Mouse (Mus musculus): ENCODE results near the gene Ap1m2.

Gene Ap1m2

GRCm38 (mm10) chr9:21312134-21312533 lies at the start of gene Ap1m2:
Ap1m2 (minus strand) TSS chr9:21312337.
- DNase-seq, result peak in 1 of 2 experiments; percentile 26

- peak; percentile 87 to 88 for DNase-seq
Observed at GRCm38 (mm10) chr9:21356981-21357718, 45.0 kb upstream of the Ap1m2 start.

GRCm38 (mm10) chr9:21354796-21355195 lies 42.7 kb upstream of the Ap1m2 start:
- no peak for DNase-seq

- DNase-seq, result no peak
Observed at GRCm38 (mm10) chr9:21353373-21353686, 41.2 kb upstream of the Ap1m2 start.

GRCm38 (mm10) chr9:21352463-21353372 lies 40.6 kb upstream of the Ap1m2 start:
- no peak for DNase-seq

GRCm38 (mm10) chr9:21351702-21352377 lies 39.7 kb upstream of the Ap1m2 start:
- no peak for DNase-seq

GRCm38 (mm10) chr9:21351178-21351577 lies 39.0 kb upstream of the Ap1m2 start:
- no peak for DNase-seq

- DNase-seq, result no peak
Observed at GRCm38 (mm10) chr9:21348152-21348551, 36.0 kb upstream of the Ap1m2 start.

- DNase-seq, result peak; percentile 87 to 89
Observed at GRCm38 (mm10) chr9:21346627-21347365, 34.7 kb upstream of the Ap1m2 start.

- DNase-seq, result no peak
Observed at GRCm38 (mm10) chr9:21340411-21340810, 28.3 kb upstream of the Ap1m2 start.

- no peak for DNase-seq
Observed at GRCm38 (mm10) chr9:21337652-21338051, 25.5 kb upstream of the Ap1m2 start.

GRCm38 (mm10) chr9:21336491-21336890 lies 24.4 kb upstream of the Ap1m2 start:
- DNase-seq, result no peak

- DNase-seq, result no peak
Observed at GRCm38 (mm10) chr9:21335391-21335790, 23.3 kb upstream of the Ap1m2 start.

- no peak for DNase-seq
Observed at GRCm38 (mm10) chr9:21334747-21335146, 22.6 kb upstream of the Ap1m2 start.

- no peak for DNase-seq
Observed at GRCm38 (mm10) chr9:21333523-21333922, 21.4 kb upstream of the Ap1m2 start.

- no peak for DNase-seq
Observed at GRCm38 (mm10) chr9:21332161-21333061, 20.3 kb upstream of the Ap1m2 start.

GRCm38 (mm10) chr9:21331365-21332140 lies 19.4 kb upstream of the Ap1m2 start:
- no peak for DNase-seq

GRCm38 (mm10) chr9:21329699-21330289 lies 17.7 kb upstream of the Ap1m2 start:
- DNase-seq, result no peak

- no peak for DNase-seq
Observed at GRCm38 (mm10) chr9:21329041-21329440, 16.9 kb upstream of the Ap1m2 start.

GRCm38 (mm10) chr9:21328041-21328440 lies 15.9 kb upstream of the Ap1m2 start:
- no peak for DNase-seq
